ENCODE assay signal across 9 mouse cellular contexts in the genomic region with DNA sequence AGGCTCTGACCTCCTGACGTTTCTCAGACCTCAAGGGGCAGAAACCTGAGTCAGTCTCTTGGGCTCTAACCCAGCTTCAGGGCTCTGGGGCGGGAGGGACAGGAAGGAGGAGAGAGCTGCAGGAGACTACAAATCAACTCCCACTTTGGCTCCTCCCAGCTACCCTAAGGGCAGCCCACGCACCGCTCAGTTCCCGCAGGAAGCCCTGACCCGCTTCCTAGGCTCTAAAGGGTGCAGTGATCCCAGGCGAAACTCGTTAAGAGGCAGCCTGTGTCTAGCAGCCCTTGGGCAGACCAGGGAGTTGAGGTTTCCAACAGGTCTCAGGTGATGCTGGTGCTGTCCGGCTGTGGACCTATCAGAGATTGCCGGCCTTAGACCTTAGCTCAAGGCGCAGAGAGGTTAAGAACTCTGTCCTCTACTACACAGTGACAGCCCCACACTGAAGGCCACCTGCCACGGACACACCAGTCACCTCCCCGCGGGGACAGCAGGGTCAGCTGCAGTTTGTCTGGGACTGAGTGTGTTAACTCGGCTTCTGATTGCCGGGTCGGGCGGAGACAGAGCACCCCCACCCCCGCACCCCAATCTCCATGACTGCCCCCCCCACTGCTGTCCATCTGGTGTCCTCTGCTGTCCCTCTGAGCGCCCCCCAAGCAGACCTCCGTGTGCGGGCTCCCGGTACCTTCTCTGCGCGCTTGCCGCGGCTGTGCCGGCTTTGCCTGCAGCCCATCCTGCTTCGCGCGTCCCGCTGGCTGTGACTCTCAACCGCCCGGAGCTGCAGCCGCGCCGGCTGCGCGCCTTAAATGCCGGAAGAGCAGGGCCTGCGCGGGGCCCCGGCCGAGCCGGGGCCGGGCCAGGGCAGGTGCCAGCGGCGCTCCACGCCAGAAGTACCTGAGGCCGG. TPM values are rescaled to one million over a fixed set of nuclear protein-coding genes. Genes with fewer than 3 reads are reported as not detected.
DNase-seq lines count a peak whose midpoint lies in the region; ATAC-seq and TF ChIP-seq lines count a peak whose summit lies in the region.
"Had no signal": no experiment of that assay in that cellular context is flagged by ENCODE, and none has a peak within 500 bp of the region (broad histone marks: within the 10 kb centered on the region; RNA-seq: fewer than 3 reads in every experiment).

Gene Ccdc69 (minus strand): TSS at position 801 of the 901 bp plus-strand sequence.

- H3K9me3 ChIP-seq in intestine, postnatal 0 days (ENCODE audit: control insufficient read depth), result no peaks in the 10 kb centered on the region
- H3K9me3 ChIP-seq in neural tube, embryonic 12.5 days, result no peaks in the 10 kb centered on the region

- peak within 1 kb of the TSS; percentile 42 for H3K4me3 ChIP-seq in left cerebral cortex, adult 2 months
- H3K4me3 ChIP-seq in intestine, postnatal 0 days (ENCODE audit: low read depth, low read length), result peak within 1 kb of the TSS; percentile 41
- peak within 1 kb of the TSS; percentile 39 for H3K4me3 ChIP-seq in neural tube, embryonic 12.5 days
- H3K4me3 ChIP-seq in testis, adult 2 months (ENCODE audit: control insufficient read depth, low read depth, low read length), result peak within 1 kb of the TSS; percentile 48

- peak in 1 of 2 experiments; percentile 21 for DNase-seq in left cerebral cortex, adult 2 months (ENCODE audit: extremely low spot score in 1 of 2, low spot score in 2 of 2)
- no peak for DNase-seq in left cerebral cortex, adult 9 months (ENCODE audit: low spot score in 2 of 2)
- peak; percentile 68 for DNase-seq in embryo, embryonic 10 days (ENCODE audit: low spot score)
- DNase-seq in heart, adult 11 months, result peak; percentile 98
- DNase-seq in lung, adult 18-20 months, result peak; percentile 72 to 79

- H3K27me3 ChIP-seq in intestine, postnatal 0 days (replicated peaks; ENCODE audit: control insufficient read depth, insufficient read depth, low read length), result no peaks in the 10 kb centered on the region
- H3K27me3 ChIP-seq in neural tube, embryonic 12.5 days (replicated peaks), result peaks cover 25% of the 10 kb centered on the region
- no peaks in the 10 kb centered on the region for H3K27me3 ChIP-seq in testis, adult 2 months (ENCODE audit: control insufficient read depth, insufficient read depth, low read length)
- H3K27me3 ChIP-seq: Patski had no signal

- H3K9ac ChIP-seq in intestine, postnatal 0 days (ENCODE audit: low read depth, low read length), result peak within 1 kb of the TSS; percentile 18
- H3K9ac ChIP-seq in neural tube, embryonic 12.5 days, result peak within 1 kb of the TSS; percentile 54

- no peaks in the 10 kb centered on the region for H3K36me3 ChIP-seq in intestine, postnatal 0 days (ENCODE audit: control insufficient read depth, insufficient read depth)
- no peaks in the 10 kb centered on the region for H3K36me3 ChIP-seq in neural tube, embryonic 12.5 days
- no peaks in the 10 kb centered on the region for H3K36me3 ChIP-seq in testis, adult 2 months (ENCODE audit: control insufficient read depth, insufficient read depth, low read length)

- H3K4me2 ChIP-seq in intestine, postnatal 0 days (replicated peaks; ENCODE audit: low read depth), result peak within 1 kb of the TSS; percentile 94
- peak within 1 kb of the TSS; percentile 93 for H3K4me2 ChIP-seq in neural tube, embryonic 12.5 days (replicated peaks)

- no peak for TF ChIP-seq CTCF in left cerebral cortex, adult 2 months (IDR thresholded peaks at IDR 0.05)
- TF ChIP-seq CTCF in intestine, postnatal 0 days (IDR thresholded peaks at IDR 0.05; ENCODE audit: low read depth), result no peak
- no peak for TF ChIP-seq CTCF in testis, adult 2 months (IDR thresholded peaks at IDR 0.05; ENCODE audit: control insufficient read depth, insufficient read depth, insufficient replicate concordance, low read depth, low read length)

- no peak within 1 kb of the TSS for H3K27ac ChIP-seq in left cerebral cortex, adult 2 months
- H3K27ac ChIP-seq in intestine, postnatal 0 days (ENCODE audit: low read depth, low read length), result peak within 1 kb of the TSS; percentile 8
- H3K27ac ChIP-seq in neural tube, embryonic 12.5 days, result no peak within 1 kb of the TSS
- peak within 1 kb of the TSS; percentile 86 for H3K27ac ChIP-seq in testis, adult 2 months (ENCODE audit: control insufficient read depth, insufficient read depth, low read depth, low read length)

- TF ChIP-seq POLR2A in testis, adult 2 months (IDR thresholded peaks at IDR 0.05; ENCODE audit: control insufficient read depth, low read depth, low read length), result peak; percentile 63

- ATAC-seq in intestine, postnatal 0 days, result peak; percentile 67
- ATAC-seq in neural tube, embryonic 12.5 days (ENCODE audit: low FRiP score, low read depth), result peak; percentile 56
- ATAC-seq: Patski had no signal

- intact Hi-C loops in left cerebral cortex, adult 2 months (cut with DNase I), result loop anchor here (10.0 kb wide), 1 partner anchor 193 kb away; no protein-coding TSS in a partner anchor

- under 1% methylated on average over 50 of the region's 50 CpGs for WGBS in intestine, postnatal 0 days
- under 1% methylated on average over 50 of the region's 50 CpGs for WGBS in neural tube, embryonic 12.5 days

- H3K4me1 ChIP-seq in intestine, postnatal 0 days (replicated peaks; ENCODE audit: control insufficient read depth, insufficient read depth, low read length), result no peaks in the 10 kb centered on the region
- H3K4me1 ChIP-seq in neural tube, embryonic 12.5 days, result peaks cover 11% of the 10 kb centered on the region; the same call in 1 of the 2 replicates
- H3K4me1 ChIP-seq in testis, adult 2 months (ENCODE audit: control insufficient read depth, insufficient read depth, low read length), result peaks cover 4% of the 10 kb centered on the region

RNA-seq across cellular contexts. Expression of gene Ccdc69, which starts in this region (rescaled TPM):
- under 1 TPM in 1 of 2 experiments, not detected in 1; 0.32 TPM for total RNA-seq in left cerebral cortex, adult 2 months (2021)
- 3.5 and 4.2 TPM in 2 replicates for polyA plus RNA-seq in intestine, postnatal 0 days (2015; fragmentation: Nextera tagmentation; extraction: Ambion mirVana)
- polyA plus RNA-seq in neural tube, embryonic 12.5 days (2016; fragmentation: Nextera tagmentation; extraction: Ambion mirVana), result 0.28 and 0.41 TPM in 2 replicates
- polyA plus RNA-seq in testis, adult 2 months (2012; rRNA removed), result 2.1 and 2.2 TPM in 2 replicates
- polyA plus RNA-seq: Patski had no signal

Comparison
In these comparisons a context has a peak if more than half of its experiments do, and no peak if none do; other contexts are left out.
1. Peak in ATAC-seq, H3K4me3 ChIP-seq, H3K9ac ChIP-seq and H3K4me2 ChIP-seq in neural tube, embryonic 12.5 days; RNA of the gene not detected or under 1 TPM.
2. DNase-seq: peak in embryo, embryonic 10 days (single experiment), heart, adult 11 months (single experiment) and lung, adult 18-20 months (2 of 2); none in left cerebral cortex, adult 9 months (0 of 2).
3. H3K27ac ChIP-seq: peak in intestine, postnatal 0 days (single experiment) and testis, adult 2 months (single experiment); none in left cerebral cortex, adult 2 months (single experiment) and neural tube, embryonic 12.5 days (single experiment).
4. Peak in every context shown above with its lines, with median percentiles within 50 percentile points of each other: H3K4me3 ChIP-seq.